Mouse (Mus musculus) liver, embryonic 14.5 days (tissue): ENCODE data around the gene S100a16. TPM values are rescaled to one million over a fixed set of nuclear protein-coding genes. Genes with fewer than 3 reads are reported as not detected.

Experiments
- ATAC-seq: fragments of 200-750 bp; cut with Nextera tagmentation; 2 replicates; pipeline ENCODE4 v1.8.0; 2017; ENCODE audit warnings: moderate number of reproducible peaks, mild to moderate bottlenecking, moderate library complexity; ENCODE audit not compliant: insufficient read depth
- DNase-seq, 3 experiments: peaks; one replicate each; pipeline ENCODE4 v3.0.0-alpha.2; 2012 to 2013; ENCODE audit warnings: low read depth in 3 of 3, low spot score in 3 of 3
- H3K27ac ChIP-seq: fragments of 300-500 bp; sonication (generic); 2 replicates; pipeline ENCODE4 v1.5.1; 2014; ENCODE audit warnings: moderate library complexity, mild to moderate bottlenecking, control low read depth, inconsistent platforms
- H3K27me3 ChIP-seq: fragments of 300-500 bp; sonication (generic); 2 replicates; pipeline ENCODE4 v1.6.1; 2014; ENCODE audit warnings: mild to moderate bottlenecking, low read length, moderate library complexity; ENCODE audit not compliant: control insufficient read depth, insufficient read depth
- H3K36me3 ChIP-seq: fragments of 300-500 bp; sonication (generic); replicated peaks from 2 replicates; pipeline ENCODE4 v1.6.1; 2014; ENCODE audit warnings: low read depth; ENCODE audit not compliant: control insufficient read depth, insufficient read depth
- H3K4me1 ChIP-seq, 2 experiments: fragments of 200-500 bp in 1 of 2; fragments of 300-500 bp in 1 of 2; sonication (generic) in 1 of 2; replicated peaks; 2 replicates each; pipeline ENCODE4 v1.6.1; 2012 to 2014; ENCODE audit warnings: antibody characterized with exemption in 1 of 2, inconsistent platforms in 1 of 2, low read length in 1 of 2; ENCODE audit not compliant: control insufficient read depth in 2 of 2, insufficient read depth in 2 of 2
- H3K4me2 ChIP-seq: fragments of 300-500 bp; sonication (generic); 2 replicates; pipeline ENCODE4 v1.6.1; 2014; ENCODE audit warnings: low read depth, mild to moderate bottlenecking, control low read depth, moderate library complexity
- H3K4me3 ChIP-seq, 2 experiments: fragments of 200-500 bp in 1 of 2; fragments of 300-500 bp in 1 of 2; sonication (generic) in 1 of 2; 2 replicates each; pipeline ENCODE4 v1.5.1; 2012 to 2014; ENCODE audit warnings: low read depth in 2 of 2, low read length in 2 of 2, mild to moderate bottlenecking in 2 of 2, control low read depth in 1 of 2, inconsistent platforms in 1 of 2, moderate library complexity in 1 of 2; ENCODE audit not compliant: insufficient read depth in 1 of 2
- H3K9ac ChIP-seq: fragments of 300-500 bp; sonication (generic); replicated peaks from 2 replicates; pipeline ENCODE4 v1.6.1; 2014; ENCODE audit warnings: mild to moderate bottlenecking, control low read depth, moderate library complexity
- H3K9me3 ChIP-seq: fragments of 300-500 bp; sonication (generic); 2 replicates; pipeline ENCODE4 v1.6.1; 2016; ENCODE audit warnings: low read length, mixed read lengths; ENCODE audit not compliant: control insufficient read depth
- CTCF ChIP-seq: IDR thresholded peaks from 2 replicates; pipeline ENCODE4 v1.5.1; 2016; ENCODE audit warnings: antibody characterized with exemption, low read depth, control low read depth
- EP300 ChIP-seq: IDR thresholded peaks from 2 replicates; pipeline ENCODE4 v1.6.1; 2016; ENCODE audit warnings: antibody characterized with exemption, low read depth
- WGBS: fragments of 180-500 bp; shearing (Covaris S2); extraction: QIAGEN DNeasy Blood & Tissue Kit; methylation state at CpG from one replicate; pipeline ENCODE4 v1.1.7; 2014; ENCODE audit not compliant: insufficient replicate concordance; 5-methylcytosine and 5-hydroxymethylcytosine counted together
- polyA plus RNA-seq, 2 experiments: library from polyadenylated mRNA; depleted of rRNA in 1 of 2; stranded (reverse) in 1 of 2; unstranded in 1 of 2; fragments of >200 nt; fragmentation: Nextera tagmentation in 1 of 2; extraction: Ambion mirVana in 1 of 2; gene quantifications; 2 replicates each; pipeline versions ENCODE4 v1.2.1 to v1.2.3; 2012 to 2014

The S100a16 gene
- polyA plus RNA-seq, 2 experiments, result 12.3 to 24.1 TPM

- TF ChIP-seq EP300, result no peak
- no peak for TF ChIP-seq CTCF
- Histone ChIP-seq H3K4me3 (peak overlapping the region; percentile 93 to 97), H3K36me3 (peaks cover 44% of the 10 kb centered on the region), H3K27me3 (no peaks in the 10 kb centered on the region; the same call in 1 of the 2 replicates), H3K4me2 (peak overlapping the region; percentile 97), H3K9me3 (no peaks in the 10 kb centered on the region), H3K9ac (peak overlapping the region; percentile 99), H3K4me1 (peaks cover 7 to 11% of the 10 kb centered on the region in 2 experiments), H3K27ac (peak overlapping the region; percentile 84)
- WGBS, result under 1% methylated on average over 20 of the region's 20 CpGs
- DNase-seq (no peak), ATAC-seq (no peak)
Observed at GRCm38 (mm10) chr3:90508287-90508949, 28.6 kb upstream of the S100a16 start.

GRCm38 (mm10) chr3:90508950-90509746 is 27.9 kb upstream of the S100a16 start, which contains the start of gene Chtop:
TSS of gene Chtop (minus strand) at chr3:90509498.
- H3K4me2 ChIP-seq, result peak within 1 kb of the TSS; percentile 97
- peaks cover 37% of the 10 kb centered on the region for H3K36me3 ChIP-seq
- H3K4me1 ChIP-seq, result peaks cover 11 to 15% of the 10 kb centered on the region in 2 experiments
- TF ChIP-seq EP300 (no peak), CTCF (no peak)
- peak within 1 kb of the TSS; percentile 99 for H3K9ac ChIP-seq
- under 1% methylated on average over 65 of the region's 66 CpGs for WGBS
- H3K9me3 ChIP-seq, result no peaks in the 10 kb centered on the region
- ATAC-seq, result peak; percentile 92
- peak; percentile 98 to 99 (median 98) for DNase-seq
- no peaks in the 10 kb centered on the region; the same call in 1 of the 2 replicates for H3K27me3 ChIP-seq
- peak within 1 kb of the TSS; percentile 84 for H3K27ac ChIP-seq
- H3K4me3 ChIP-seq, result peak within 1 kb of the TSS; percentile 93 to 97

GRCm38 (mm10) chr3:90509747-90510123 is 27.3 kb upstream of the S100a16 start:
- peak overlapping the region; percentile 25 for H3K9ac ChIP-seq
- peak overlapping the region; percentile 9 to 93 for H3K4me3 ChIP-seq
- H3K4me2 ChIP-seq, result peak overlapping the region; percentile 67
- H3K27me3 ChIP-seq, result no peaks in the 10 kb centered on the region; the same call in 1 of the 2 replicates
- peak overlapping the region; percentile 24 for H3K27ac ChIP-seq
- peaks cover 31% of the 10 kb centered on the region for H3K36me3 ChIP-seq
- 8% methylated on average over 2 of the region's 2 CpGs for whole genome bisulfite sequencing
- TF ChIP-seq CTCF, result no peak
- no peak for TF ChIP-seq EP300
- peaks cover 11 to 20% of the 10 kb centered on the region in 2 experiments for H3K4me1 ChIP-seq
- no peaks in the 10 kb centered on the region for H3K9me3 ChIP-seq
- no peak for ATAC-seq
- no peak for DNase-seq

GRCm38 (mm10) chr3:90512276-90512675 is 24.8 kb upstream of the S100a16 start:
- no peak for DNase-seq
- no peak for ATAC-seq
- Histone ChIP-seq H3K9me3 (no peaks in the 10 kb centered on the region), H3K4me1 (peaks cover 14 to 26% of the 10 kb centered on the region in 2 experiments), H3K4me2 (no peak overlapping the region), H3K9ac (no peak overlapping the region), H3K27me3 (no peaks in the 10 kb centered on the region; the same call in 1 of the 2 replicates), H3K4me3 (no peak overlapping the region), H3K36me3 (peaks cover 5% of the 10 kb centered on the region), H3K27ac (no peak overlapping the region)
- TF ChIP-seq EP300 (no peak), CTCF (no peak)
- WGBS, result 68% methylated on average over 5 of the region's 5 CpGs
